Mouse (Mus musculus): ENCODE data around the gene Krit1. TPM values are rescaled to one million over a fixed set of nuclear protein-coding genes. Genes with fewer than 3 reads are reported as not detected.
A peak's percentile ranks its signal among the peaks of the same experiment; 100 is the strongest.
"Not testable (repeated sequence)": the region's sequence is repeated elsewhere in the genome, so short reads cannot be mapped to it uniquely, and the experiment has no call there.

Gene Krit1
- polyA plus RNA-seq, 1 experiment from 2014 or later: 45.8 TPM

GRCm38 (mm10) chr5:3803292-3804165, 545 bp downstream of the Krit1 start:
- H3K9ac ChIP-seq: peak overlapping the region; percentile 75
- DNase-seq (peak; percentile 63), ATAC-seq (ENCODE audit: insufficient read depth) (peak; percentile 81)
- peak overlapping the region; percentile 86 for H3K4me2 ChIP-seq
- peak overlapping the region; percentile 91 for H3K27ac ChIP-seq (ENCODE audit: low read depth)
- peaks cover 3% of the 10 kb centered on the region; the same call in 1 of the 2 replicates for H3K4me1 ChIP-seq (ENCODE audit: insufficient read depth)
- peak overlapping the region; percentile 81 for H3K4me3 ChIP-seq (ENCODE audit: low read depth, low read length)
- H3K9me3 ChIP-seq (ENCODE audit: low read depth, low read length): no peaks in the 10 kb centered on the region
- WGBS: under 1% methylated on average over 36 of the region's 36 CpGs
- H3K36me3 ChIP-seq (ENCODE audit: insufficient read depth): peaks cover 7% of the 10 kb centered on the region; the same call in 1 of the 2 replicates
- no peaks in the 10 kb centered on the region for H3K27me3 ChIP-seq (ENCODE audit: insufficient read depth, low read length)
- TF ChIP-seq CTCF (IDR thresholded peaks at IDR 0.05; ENCODE audit: low read depth): peak; percentile 29; the same call in 1 of the 2 replicates

GRCm38 (mm10) chr5:3808472-3808871, 5.5 kb downstream of the Krit1 start:
- H3K27ac ChIP-seq (ENCODE audit: low read depth): no peak overlapping the region
- H3K9me3 ChIP-seq (ENCODE audit: low read depth, low read length): no peaks in the 10 kb centered on the region
- no peak overlapping the region for H3K9ac ChIP-seq
- no peak for ATAC-seq (ENCODE audit: insufficient read depth)
- H3K36me3 ChIP-seq (ENCODE audit: insufficient read depth): peaks cover 25% of the 10 kb centered on the region
- H3K4me3 ChIP-seq (ENCODE audit: low read depth, low read length): no peak overlapping the region
- DNase-seq: no peak
- H3K4me1 ChIP-seq (ENCODE audit: insufficient read depth): peaks cover 3% of the 10 kb centered on the region; the same call in 1 of the 2 replicates
- no peaks in the 10 kb centered on the region for H3K27me3 ChIP-seq (ENCODE audit: insufficient read depth, low read length)
- no peak for TF ChIP-seq CTCF (IDR thresholded peaks at IDR 0.05; ENCODE audit: low read depth)
- WGBS: 94% methylated on average over 1 of the region's 1 CpGs
- no peak overlapping the region for H3K4me2 ChIP-seq

- H3K4me2 ChIP-seq: no peak overlapping the region
- H3K9me3 ChIP-seq (ENCODE audit: low read depth, low read length): no peaks in the 10 kb centered on the region
- H3K4me1 ChIP-seq (ENCODE audit: insufficient read depth): no peaks in the 10 kb centered on the region
- WGBS: 67% methylated on average over 1 of the region's 1 CpGs
- no peak overlapping the region for H3K9ac ChIP-seq
- no peaks in the 10 kb centered on the region for H3K27me3 ChIP-seq (ENCODE audit: insufficient read depth, low read length)
- TF ChIP-seq CTCF (IDR thresholded peaks at IDR 0.05; ENCODE audit: low read depth): no peak
- peaks cover 30% of the 10 kb centered on the region for H3K36me3 ChIP-seq (ENCODE audit: insufficient read depth)
- H3K4me3 ChIP-seq (ENCODE audit: low read depth, low read length): no peak overlapping the region
- DNase-seq: no peak
- no peak overlapping the region for H3K27ac ChIP-seq (ENCODE audit: low read depth)
- ATAC-seq (ENCODE audit: insufficient read depth): no peak
Measured at GRCm38 (mm10) chr5:3834107-3834506, 31.1 kb downstream of the Krit1 start.

- peak within 1 kb of the TSS; percentile 36 for H3K9ac ChIP-seq
- H3K4me1 ChIP-seq (ENCODE audit: insufficient read depth): no peaks in the 10 kb centered on the region
- H3K4me3 ChIP-seq (ENCODE audit: low read depth, low read length): peak within 1 kb of the TSS; percentile 30
- 6% methylated on average over 24 of the region's 24 CpGs for WGBS
- peak within 1 kb of the TSS; percentile 61 for H3K4me2 ChIP-seq
- no peak for TF ChIP-seq CTCF (IDR thresholded peaks at IDR 0.05; ENCODE audit: low read depth)
- H3K27ac ChIP-seq (ENCODE audit: low read depth): no peak within 1 kb of the TSS
- ATAC-seq (ENCODE audit: insufficient read depth): 0 out of 2 replicates have a peak, but pooled peaks have one; percentile 21
- peak; percentile 4 for DNase-seq
- no peaks in the 10 kb centered on the region; the same call in 1 of the 2 replicates for H3K27me3 ChIP-seq (ENCODE audit: insufficient read depth, low read length)
- peaks cover 9% of the 10 kb centered on the region; the same call in 1 of the 2 replicates for H3K36me3 ChIP-seq (ENCODE audit: insufficient read depth)
- no peaks in the 10 kb centered on the region for H3K9me3 ChIP-seq (ENCODE audit: low read depth, low read length)
Measured at GRCm38 (mm10) chr5:3845026-3845425, 42.0 kb downstream of the Krit1 start, which contains the start of gene Lrrd1. Gene Lrrd1, plus strand, starts transcription at chr5:3845173.

GRCm38 (mm10) chr5:3870161-3870560, 67.2 kb downstream of the Krit1 start:
- Histone ChIP-seq H3K4me3 (ENCODE audit: low read depth, low read length) (no peak overlapping the region), H3K27ac (ENCODE audit: low read depth) (no peak overlapping the region), H3K4me1 (ENCODE audit: insufficient read depth) (no peaks in the 10 kb centered on the region), H3K9me3 (ENCODE audit: low read depth, low read length) (no peaks in the 10 kb centered on the region), H3K27me3 (ENCODE audit: insufficient read depth, low read length) (no peaks in the 10 kb centered on the region), H3K4me2 (no peak overlapping the region), H3K36me3 (ENCODE audit: insufficient read depth) (no peaks in the 10 kb centered on the region), H3K9ac (no peak overlapping the region)
- DNase-seq (no peak), ATAC-seq (ENCODE audit: insufficient read depth) (no peak)
- WGBS: 57% methylated on average over 4 of the region's 4 CpGs
- no peak for TF ChIP-seq CTCF (IDR thresholded peaks at IDR 0.05; ENCODE audit: low read depth)

- no peak for ATAC-seq (ENCODE audit: insufficient read depth)
- 60% methylated on average over 1 of the region's 1 CpGs for WGBS
- no peak for TF ChIP-seq CTCF (IDR thresholded peaks at IDR 0.05; ENCODE audit: low read depth)
Measured at GRCm38 (mm10) chr5:3872348-3872747, 69.4 kb downstream of the Krit1 start.

GRCm38 (mm10) chr5:3873485-3873884, 70.5 kb downstream of the Krit1 start:
- H3K9me3 ChIP-seq (ENCODE audit: low read depth, low read length): no peaks in the 10 kb centered on the region
- 82% methylated on average over 3 of the region's 3 CpGs for WGBS

More at GRCm38 (mm10) chr5:3872348-3872747, 69.4 kb downstream of the Krit1 start:
- Histone ChIP-seq H3K4me3 (ENCODE audit: low read depth, low read length) (no peak overlapping the region), H3K9me3 (ENCODE audit: low read depth, low read length) (no peaks in the 10 kb centered on the region), H3K4me2 (no peak overlapping the region), H3K4me1 (ENCODE audit: insufficient read depth) (no peaks in the 10 kb centered on the region), H3K36me3 (ENCODE audit: insufficient read depth) (no peaks in the 10 kb centered on the region), H3K9ac (no peak overlapping the region), H3K27ac (ENCODE audit: low read depth) (no peak overlapping the region), H3K27me3 (ENCODE audit: insufficient read depth, low read length) (no peaks in the 10 kb centered on the region)
- no peak for DNase-seq

GRCm38 (mm10) chr5:3886862-3887261, 83.9 kb downstream of the Krit1 start:
- DNase-seq; H3K36me3 ChIP-seq (ENCODE audit: insufficient read depth); H3K4me2 ChIP-seq; H3K27ac ChIP-seq (ENCODE audit: low read depth); H3K9me3 ChIP-seq (ENCODE audit: low read depth, low read length); H3K27me3 ChIP-seq (ENCODE audit: insufficient read depth, low read length); H3K4me1 ChIP-seq (ENCODE audit: insufficient read depth); ATAC-seq (ENCODE audit: insufficient read depth); H3K4me3 ChIP-seq (ENCODE audit: low read depth, low read length); H3K9ac ChIP-seq: not testable (repeated sequence)
- 80% methylated on average over 7 of the region's 7 CpGs for WGBS

More at GRCm38 (mm10) chr5:3873485-3873884, 70.5 kb downstream of the Krit1 start:
- TF ChIP-seq CTCF (IDR thresholded peaks at IDR 0.05; ENCODE audit: low read depth): no peak
- DNase-seq (no peak), ATAC-seq (ENCODE audit: insufficient read depth) (no peak)
- Histone ChIP-seq H3K36me3 (ENCODE audit: insufficient read depth) (no peaks in the 10 kb centered on the region), H3K27me3 (ENCODE audit: insufficient read depth, low read length) (no peaks in the 10 kb centered on the region), H3K4me1 (ENCODE audit: insufficient read depth) (no peaks in the 10 kb centered on the region), H3K4me3 (ENCODE audit: low read depth, low read length) (no peak overlapping the region), H3K9ac (no peak overlapping the region), H3K4me2 (no peak overlapping the region), H3K27ac (ENCODE audit: low read depth) (no peak overlapping the region)

All from lung, embryonic 14.5 days (tissue).